Mouse (Mus musculus) fibroblast of lung, adult 2 months (primary cell): Measurements from ENCODE around the gene Ppard.

Experiments
- DNase-seq: peaks from one replicate; pipeline ENCODE4 v3.0.0-alpha.2; 2011; ENCODE audit warnings: low read depth

Ppard gene

DNA sequence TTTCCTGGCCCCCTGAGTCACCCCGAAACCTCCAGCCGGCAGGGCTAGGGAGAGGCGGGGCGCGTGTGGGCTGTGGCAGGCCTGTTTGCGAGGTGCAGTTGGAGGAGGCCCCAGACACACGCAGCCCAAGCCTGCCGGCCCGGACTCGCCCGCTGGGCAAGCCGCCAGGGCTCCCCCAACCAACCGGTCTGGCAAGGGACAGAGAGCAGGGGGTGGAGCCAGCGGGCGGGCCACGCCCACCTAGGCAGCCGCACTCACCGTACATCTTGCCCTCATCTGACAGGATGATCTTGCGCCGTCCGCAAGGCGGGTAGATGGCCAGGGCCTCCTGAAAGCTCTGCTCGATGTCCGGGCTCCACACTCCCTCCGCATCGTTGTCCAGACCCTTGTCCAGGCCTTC lies 108.6 kb downstream of the Ppard start:
- peak; percentile 85 for DNase-seq

DNA sequence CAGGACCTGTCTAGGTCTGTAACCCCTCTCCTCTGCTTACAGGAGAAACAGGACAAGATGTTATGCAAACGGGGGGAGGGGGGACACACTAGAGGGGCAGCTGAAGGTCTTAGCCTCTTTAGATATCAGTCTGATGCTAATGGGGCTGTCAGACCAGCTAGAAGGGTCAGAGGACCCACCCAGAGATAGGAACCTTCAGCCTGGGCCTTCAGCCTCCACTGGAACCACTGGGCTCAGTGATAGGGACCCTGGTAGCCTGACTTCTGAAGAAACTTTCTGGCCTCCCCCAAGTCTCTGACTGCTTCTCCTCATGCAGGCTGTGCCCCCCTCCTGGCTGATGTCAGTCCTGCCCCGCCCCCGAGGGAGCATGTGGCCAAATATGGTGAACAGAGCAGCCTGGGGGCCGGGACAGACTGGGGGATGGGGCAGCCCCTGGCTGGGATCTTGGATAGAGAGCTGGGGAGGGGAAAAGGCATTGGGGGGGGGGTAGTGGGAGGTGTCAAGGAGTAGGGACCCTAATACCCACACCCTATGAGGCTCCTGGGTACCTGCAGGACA lies 111.6 kb downstream of the Ppard start:
- no peak for DNase-seq

DNA sequence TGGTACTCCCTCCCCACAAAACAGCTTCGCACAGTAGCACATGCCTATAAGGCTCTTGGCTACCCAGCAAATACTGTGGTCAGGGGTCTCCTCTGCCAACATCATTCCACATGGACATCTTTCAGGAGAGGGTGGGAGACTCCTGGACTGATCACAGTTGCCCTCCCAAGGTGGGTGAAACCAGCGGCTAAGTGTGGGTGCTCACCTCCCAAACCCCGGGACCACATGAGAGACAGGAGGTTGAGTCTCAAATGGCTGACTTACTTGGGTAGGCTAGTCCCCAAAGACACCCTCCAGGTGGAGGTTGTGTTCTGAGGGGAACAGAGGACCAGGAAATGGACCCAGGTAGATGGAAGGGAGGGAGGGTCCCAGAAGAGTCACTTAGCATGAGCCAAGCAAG lies 112.2 kb downstream of the Ppard start:
- DNase-seq = no peak

DNA sequence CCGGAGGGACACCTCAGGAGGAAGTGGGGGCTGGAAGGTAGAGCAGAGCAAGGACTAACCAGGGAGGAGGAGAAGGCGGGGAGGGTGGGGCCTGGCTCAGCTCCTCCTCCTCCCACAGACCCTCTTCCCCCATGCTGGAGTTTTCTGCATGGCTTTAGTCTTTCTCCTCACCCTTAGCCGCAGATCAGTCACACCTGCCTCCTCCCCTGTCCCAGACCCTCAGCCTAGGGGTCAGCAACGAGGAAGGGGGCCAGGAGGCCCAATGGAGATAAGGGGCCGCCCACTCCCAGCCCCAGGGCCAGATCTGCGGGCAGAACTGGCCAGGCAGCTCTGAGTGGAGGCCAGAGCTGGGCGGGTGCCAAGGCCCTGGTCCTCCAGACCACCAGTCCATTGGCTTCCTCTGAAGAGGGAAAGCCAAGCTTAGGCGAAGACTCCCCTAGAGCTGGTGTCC lies 112.8 kb downstream of the Ppard start:
- DNase-seq = no peak

DNA sequence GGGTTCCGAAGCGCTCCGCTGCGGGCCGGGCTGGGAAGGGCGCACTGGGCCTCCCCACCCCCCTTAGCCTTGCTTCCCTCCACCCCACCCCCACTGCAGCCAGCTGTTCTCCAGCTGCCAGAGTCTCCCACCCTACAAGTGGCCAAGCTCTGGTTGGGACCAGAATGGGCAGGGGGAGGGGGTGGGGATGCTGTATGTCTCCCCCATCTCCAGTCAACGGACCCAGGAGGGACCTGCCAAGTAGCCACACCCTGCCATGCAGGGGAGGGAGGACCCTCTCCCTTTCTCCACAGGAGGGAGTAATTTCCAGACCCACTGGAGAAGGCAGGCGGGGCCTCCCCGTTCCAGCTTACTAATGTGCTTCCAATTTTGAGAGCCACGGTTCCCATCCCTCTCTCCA lies 113.4 kb downstream of the Ppard start:
- no peak for DNase-seq

DNA sequence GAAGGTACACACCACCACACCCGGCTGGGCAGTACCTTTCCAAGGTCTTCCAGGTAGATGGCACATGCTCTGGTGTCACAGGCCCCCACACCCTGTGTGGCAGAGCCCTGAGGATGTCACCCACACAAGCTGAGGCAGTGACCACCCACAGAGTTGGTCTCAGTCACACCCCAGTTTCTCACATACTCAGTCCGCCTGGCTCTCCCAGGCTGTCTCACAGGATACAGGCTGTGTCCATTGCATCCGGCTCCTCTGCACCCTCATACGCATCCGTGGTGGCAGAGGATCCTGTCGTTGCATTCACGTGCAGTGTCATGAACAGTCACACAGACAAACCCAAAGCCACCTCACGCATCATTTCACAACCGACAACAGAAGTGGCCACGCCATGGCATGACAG lies 114.8 kb downstream of the Ppard start:
- no peak for DNase-seq

DNA sequence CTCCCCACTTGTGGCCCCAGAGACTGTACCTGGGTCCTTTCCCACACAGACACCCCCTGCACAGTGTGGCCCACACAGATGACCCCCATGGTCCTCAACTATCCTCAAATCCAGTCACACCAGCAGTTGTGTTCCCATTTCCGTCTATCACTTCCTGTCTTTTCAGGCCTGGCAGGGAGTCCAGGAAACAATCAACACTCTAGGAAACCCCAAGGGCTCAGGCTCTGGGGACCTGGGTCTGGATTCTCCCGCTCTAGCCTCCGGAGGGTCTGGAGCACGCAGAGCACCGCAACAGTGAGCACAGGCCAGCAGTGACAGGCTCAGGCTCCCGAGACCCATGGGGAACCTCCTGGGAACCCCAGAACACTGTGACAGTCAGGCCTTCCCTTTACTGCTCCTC lies 115.7 kb downstream of the Ppard start:
- DNase-seq = no peak

DNA sequence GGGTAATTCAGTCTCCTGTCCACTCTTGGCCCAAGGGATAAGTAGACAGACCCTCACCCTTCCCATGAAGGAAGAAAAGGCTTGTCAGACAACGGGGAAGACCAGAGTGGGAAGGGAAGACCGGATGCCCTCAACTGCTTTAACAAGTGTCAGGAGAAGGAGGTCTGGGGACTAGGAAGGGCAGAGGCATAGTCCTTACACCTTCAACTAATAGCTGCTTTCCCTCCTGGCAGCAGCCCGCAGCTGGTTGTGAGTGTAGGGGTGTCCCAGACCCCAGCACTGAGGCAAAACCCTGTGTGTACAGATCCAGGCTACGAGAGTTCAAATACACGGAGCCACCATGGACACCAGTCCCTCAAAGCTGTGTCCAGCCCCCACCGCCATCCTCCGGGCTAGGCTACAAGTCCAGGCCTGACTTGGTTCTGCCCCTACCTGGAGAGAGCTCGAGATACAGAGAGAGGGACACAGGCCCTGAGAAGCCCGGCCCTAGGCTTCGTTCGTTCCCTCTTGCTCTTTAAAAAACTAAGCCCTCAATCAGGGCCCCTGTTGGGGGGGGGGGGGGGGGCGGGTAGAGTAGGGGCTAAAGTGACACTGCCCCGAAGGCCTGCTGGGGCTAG lies 116.9 kb downstream of the Ppard start:
- no peak for DNase-seq

DNA sequence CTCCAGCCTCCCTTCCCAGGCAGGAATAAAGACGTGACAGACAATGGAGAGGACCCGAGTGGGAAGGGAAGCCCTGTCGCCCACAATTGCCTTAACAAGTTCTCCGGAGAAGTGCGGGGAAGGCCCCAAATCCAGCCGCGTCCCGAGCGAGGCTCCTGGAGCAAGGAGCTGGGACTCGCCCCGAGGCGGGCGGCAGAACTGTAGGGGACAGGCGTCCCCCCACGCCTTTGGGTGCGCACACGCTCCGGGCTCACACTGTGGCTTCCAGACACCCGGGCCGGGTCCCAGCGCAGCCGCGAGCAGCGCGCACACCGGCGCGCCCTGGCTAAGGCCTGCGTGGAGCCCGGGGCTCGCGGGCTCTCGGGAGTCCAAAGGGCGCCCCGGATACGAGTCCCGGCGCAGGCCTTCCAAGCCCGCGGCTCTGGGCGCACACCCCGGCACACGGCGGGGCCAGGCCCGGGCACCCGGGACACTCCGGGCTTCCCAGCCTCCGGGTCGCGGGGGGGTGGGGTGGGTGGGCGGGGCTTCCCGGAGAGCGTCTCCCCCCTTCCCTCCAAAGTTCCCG lies 117.5 kb downstream of the Ppard start:
- no peak for DNase-seq

DNA sequence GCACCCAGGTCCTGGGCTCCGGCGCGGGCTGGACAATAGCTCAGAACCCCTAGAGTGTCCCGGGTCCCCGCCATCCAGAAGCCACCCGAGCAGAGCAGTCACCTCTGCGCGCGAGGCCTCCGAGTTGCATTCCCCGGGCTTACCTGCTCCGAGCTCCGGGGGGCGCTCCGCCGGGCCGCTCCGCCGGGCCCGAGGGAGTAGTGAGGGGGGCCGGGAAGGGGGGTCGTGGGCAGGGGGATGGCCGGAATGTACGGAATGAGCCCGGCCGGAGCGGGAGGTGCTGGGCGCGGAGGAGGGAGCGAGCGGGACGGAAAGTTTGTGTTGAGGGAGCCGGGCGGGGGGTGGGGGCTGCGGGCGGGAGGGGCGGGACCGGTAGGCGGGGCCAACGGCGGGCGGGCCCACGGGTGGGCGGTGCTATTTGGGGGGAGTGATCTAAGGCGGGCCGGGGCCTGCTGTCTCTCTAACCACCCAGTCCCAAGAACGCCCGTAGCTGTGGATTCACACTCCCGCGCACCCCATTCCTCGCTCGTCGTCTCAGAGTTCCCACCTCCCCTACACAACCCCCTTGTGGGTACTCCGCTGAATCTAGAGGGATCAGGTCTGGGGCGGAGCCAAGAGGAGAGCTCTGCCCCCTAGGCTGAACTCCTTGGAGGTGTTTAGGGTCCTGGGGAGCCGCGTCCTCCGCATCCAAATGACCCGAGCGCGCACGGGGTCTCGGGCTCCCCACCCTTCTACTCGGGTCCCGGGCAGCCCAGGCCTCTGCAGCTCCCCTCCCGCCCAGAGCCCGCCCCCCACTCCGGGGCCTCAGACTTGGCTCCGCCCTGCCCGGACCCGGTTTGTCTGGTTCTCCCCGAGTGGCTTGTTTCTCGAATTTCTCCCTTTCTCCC lies 118.2 kb downstream of the Ppard start, which contains the start of gene Tead3:
Gene Tead3, minus strand, starts transcription at position 352 of the 887 bp plus-strand sequence.
- no peak for DNase-seq
